Mouse (Mus musculus): Measurements from ENCODE around the gene Tpgs1. TPM values are rescaled to one million over a fixed set of nuclear protein-coding genes. Genes with fewer than 3 reads are reported as not detected.

The Tpgs1 gene
- polyA plus RNA-seq, 1 experiment from 2014 or later: 48.2 TPM

DNA sequence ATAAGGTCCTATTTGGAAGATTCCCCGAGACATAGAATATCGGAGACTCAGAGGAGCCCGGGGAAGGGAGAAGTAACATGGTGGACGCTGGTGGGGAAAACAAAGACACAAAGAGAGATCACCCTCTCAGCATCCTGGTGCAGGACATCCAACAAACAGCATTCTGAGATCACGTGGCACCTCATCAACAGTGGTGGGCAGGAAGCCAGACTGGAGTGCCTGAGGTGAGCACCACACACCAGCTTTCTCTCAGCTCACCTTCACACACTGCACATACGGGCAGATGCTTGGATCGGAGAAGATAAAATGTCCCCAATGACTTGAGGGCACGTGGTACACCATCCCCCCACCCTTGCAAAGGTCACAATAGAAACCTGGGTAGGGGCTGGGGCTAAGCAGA is 32.9 kb upstream of the Tpgs1 start:
- Histone ChIP-seq H3K27me3 (ENCODE audit: control insufficient read depth, insufficient read depth, low read length) (peaks cover 44% of the 10 kb centered on the region), H3K9me3 (ENCODE audit: control insufficient read depth, low read length) (0 out of 2 replicates have a peak, but pooled peaks cover 3% of the 10 kb centered on the region), H3K4me1 (ENCODE audit: control insufficient read depth in 2 of 2, insufficient read depth in 2 of 2, low read length in 2 of 2) (peaks cover 0 to 10% of the 10 kb centered on the region in 2 experiments; a peak in 1 of 4 replicates), H3K9ac (ENCODE audit: low read length) (no peak overlapping the region), H3K4me3 (ENCODE audit: control insufficient read depth in 1 of 2, insufficient read depth in 1 of 2, low read depth in 1 of 2, low read length in 2 of 2) (no peak overlapping the region), H3K27ac (replicated peaks in 1 of 2; ENCODE audit: control insufficient read depth in 1 of 2, insufficient read depth in 1 of 2, low read depth in 2 of 2, low read length in 2 of 2) (no peak overlapping the region), H3K4me2 (ENCODE audit: low read length) (no peak overlapping the region), H3K36me3 (ENCODE audit: control insufficient read depth, insufficient read depth, low read length) (no peaks in the 10 kb centered on the region)
- WGBS: 79% methylated on average over 8 of the region's 8 CpGs
- ATAC-seq (ENCODE audit: insufficient number of reproducible peaks, insufficient read depth, low FRiP score, low read depth): no peak

DNA sequence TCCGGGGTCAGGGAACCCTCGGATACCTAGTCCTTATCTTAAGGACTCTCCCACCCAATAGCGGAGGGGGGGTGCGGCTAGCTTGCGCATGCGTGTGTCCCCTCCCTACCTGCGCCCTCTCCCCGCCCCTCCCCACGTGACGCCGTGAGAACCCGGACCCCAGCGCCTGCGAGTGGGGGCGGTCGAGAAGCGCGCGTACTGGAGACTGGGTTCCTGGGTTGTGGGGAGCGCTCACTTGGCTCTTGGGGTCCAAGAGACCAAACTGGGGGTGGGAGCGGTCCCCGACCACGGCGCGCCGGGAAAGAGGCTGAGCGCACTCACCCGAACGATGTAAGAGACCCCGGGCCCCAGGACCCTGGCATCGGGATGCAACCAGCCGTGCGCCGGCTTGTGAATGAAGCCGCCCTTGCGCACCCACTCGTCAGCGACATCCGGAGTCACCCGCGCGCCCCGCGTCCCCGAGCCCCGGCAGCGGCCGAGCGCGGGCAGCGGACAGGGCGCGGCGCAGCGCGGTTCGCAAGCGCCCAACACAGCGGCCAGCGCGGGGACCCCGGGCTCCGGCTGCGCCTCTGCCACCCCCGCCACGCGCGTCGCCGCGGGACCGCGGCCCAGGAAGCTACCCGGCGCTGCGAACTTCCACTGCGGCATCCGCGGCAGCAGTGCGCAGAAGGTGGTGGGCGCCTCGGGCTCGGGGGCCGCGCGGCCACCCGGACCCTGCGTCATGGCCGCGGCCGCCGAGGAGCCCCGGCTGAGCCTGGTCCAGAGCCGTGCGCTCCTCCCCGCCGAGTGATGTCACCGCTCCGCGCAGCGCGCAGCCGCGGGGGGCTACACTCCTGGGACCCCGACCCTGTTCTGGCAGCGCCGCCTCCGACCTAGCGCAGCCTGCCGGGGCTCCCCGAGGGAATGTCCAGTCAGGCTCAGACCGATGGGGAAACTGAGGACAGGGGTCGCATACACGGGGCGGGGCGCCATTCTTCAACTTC is 31.8 kb upstream of the Tpgs1 start, which contains the start of gene Shc2:
Gene Shc2, minus strand, starts transcription at position 791 of the 983 bp plus-strand sequence.
- H3K9ac ChIP-seq (ENCODE audit: low read length): peak within 1 kb of the TSS; percentile 60
- ATAC-seq (ENCODE audit: insufficient number of reproducible peaks, insufficient read depth, low FRiP score, low read depth): peak; percentile 23; the same call in 1 of the 2 replicates
- H3K27me3 ChIP-seq (ENCODE audit: control insufficient read depth, insufficient read depth, low read length): peaks cover 44% of the 10 kb centered on the region
- 0 out of 2 replicates have a peak, but pooled peaks cover 3% of the 10 kb centered on the region for H3K9me3 ChIP-seq (ENCODE audit: control insufficient read depth, low read length)
- H3K4me2 ChIP-seq (ENCODE audit: low read length): peak within 1 kb of the TSS; percentile 85
- no peak within 1 kb of the TSS for H3K27ac ChIP-seq (replicated peaks in 1 of 2; ENCODE audit: control insufficient read depth in 1 of 2, insufficient read depth in 1 of 2, low read depth in 2 of 2, low read length in 2 of 2)
- H3K4me3 ChIP-seq (ENCODE audit: control insufficient read depth in 1 of 2, insufficient read depth in 1 of 2, low read depth in 1 of 2, low read length in 2 of 2): peak within 1 kb of the TSS; percentile 66 to 74
- WGBS: under 1% methylated on average over 114 of the region's 116 CpGs
- peaks cover 0 to 10% of the 10 kb centered on the region in 2 experiments; a peak in 1 of 4 replicates for H3K4me1 ChIP-seq (ENCODE audit: control insufficient read depth in 2 of 2, insufficient read depth in 2 of 2, low read length in 2 of 2)
- H3K36me3 ChIP-seq (ENCODE audit: control insufficient read depth, insufficient read depth, low read length): no peaks in the 10 kb centered on the region

DNA sequence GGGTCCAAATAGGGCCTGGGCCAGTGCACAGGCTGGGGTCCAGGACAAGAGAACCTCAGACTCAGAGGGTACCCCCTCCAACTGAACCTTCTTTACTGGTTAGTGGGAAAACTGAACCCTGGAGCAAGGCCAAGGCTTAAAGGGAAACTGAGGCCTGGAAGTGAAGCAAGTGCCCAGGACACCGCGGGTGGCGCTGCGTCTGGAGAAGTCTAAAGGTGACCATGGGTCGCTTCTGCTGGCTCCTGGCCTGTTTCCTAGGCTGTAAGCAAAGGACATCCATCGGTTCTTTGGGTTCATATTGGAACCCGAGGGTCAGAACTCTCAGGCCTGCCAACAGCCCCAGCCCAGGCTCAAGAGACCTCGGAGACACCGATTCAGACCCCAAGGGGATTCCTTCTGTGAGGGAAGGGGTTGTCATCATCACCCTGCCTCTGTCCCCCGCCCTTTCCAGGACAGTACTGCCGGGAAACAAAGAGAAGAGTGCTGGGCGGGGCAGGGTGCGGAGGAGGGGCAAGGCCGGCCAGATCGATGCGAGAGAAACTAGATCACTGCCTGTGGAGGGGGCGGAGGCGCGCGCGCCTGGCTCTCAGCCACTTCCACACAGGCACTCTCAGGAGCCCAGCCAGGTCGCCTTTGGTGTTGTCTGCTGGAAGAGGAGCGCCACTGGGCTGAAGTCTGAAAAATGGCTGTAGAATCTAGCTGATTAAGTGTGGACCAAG is 30.5 kb upstream of the Tpgs1 start:
- no peak overlapping the region for H3K27ac ChIP-seq (replicated peaks in 1 of 2; ENCODE audit: control insufficient read depth in 1 of 2, insufficient read depth in 1 of 2, low read depth in 2 of 2, low read length in 2 of 2)
- 0 out of 2 replicates have a peak, but pooled peaks cover 3% of the 10 kb centered on the region for H3K9me3 ChIP-seq (ENCODE audit: control insufficient read depth, low read length)
- H3K4me1 ChIP-seq (ENCODE audit: control insufficient read depth in 2 of 2, insufficient read depth in 2 of 2, low read length in 2 of 2): peaks cover 0 to 10% of the 10 kb centered on the region in 2 experiments; a peak in 1 of 4 replicates
- H3K4me2 ChIP-seq (ENCODE audit: low read length): peak overlapping the region; percentile 85
- H3K36me3 ChIP-seq (ENCODE audit: control insufficient read depth, insufficient read depth, low read length): no peaks in the 10 kb centered on the region
- peak overlapping the region in 1 of 2 experiments; percentile 18; a peak in 2 of 4 replicates for H3K4me3 ChIP-seq (ENCODE audit: control insufficient read depth in 1 of 2, insufficient read depth in 1 of 2, low read depth in 1 of 2, low read length in 2 of 2)
- H3K9ac ChIP-seq (ENCODE audit: low read length): no peak overlapping the region
- WGBS: 6% methylated on average over 23 of the region's 23 CpGs
- peaks cover 44% of the 10 kb centered on the region for H3K27me3 ChIP-seq (ENCODE audit: control insufficient read depth, insufficient read depth, low read length)
- ATAC-seq (ENCODE audit: insufficient number of reproducible peaks, insufficient read depth, low FRiP score, low read depth): no peak

DNA sequence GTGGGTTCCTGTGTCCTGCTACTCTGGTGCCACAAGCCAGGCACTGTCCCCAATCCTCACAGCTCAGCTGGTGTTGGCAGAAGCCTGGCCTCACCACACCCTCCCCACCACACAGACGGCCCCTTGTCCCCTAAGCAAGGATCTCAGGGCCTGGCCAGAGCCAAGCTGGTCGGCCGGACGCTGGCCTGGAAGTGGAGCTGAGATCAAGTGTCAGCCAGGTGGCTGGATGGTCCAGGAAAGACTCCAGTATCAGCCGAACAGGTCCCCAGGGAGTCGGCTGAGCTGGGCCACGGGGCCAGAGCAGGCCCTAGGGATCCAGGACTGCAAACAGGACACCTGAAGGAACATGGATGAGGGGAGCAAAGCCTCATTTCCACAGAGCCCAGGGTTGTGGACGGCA is 23.5 kb upstream of the Tpgs1 start, which contains the start of gene Odf3l2:
Gene Odf3l2, minus strand, starts transcription at position 28 of the 400 bp plus-strand sequence.
- Histone ChIP-seq H3K4me1 (ENCODE audit: control insufficient read depth in 2 of 2, insufficient read depth in 2 of 2, low read length in 2 of 2) (no peaks in the 10 kb centered on the region), H3K36me3 (ENCODE audit: control insufficient read depth, insufficient read depth, low read length) (no peaks in the 10 kb centered on the region), H3K4me3 (ENCODE audit: control insufficient read depth in 1 of 2, insufficient read depth in 1 of 2, low read depth in 1 of 2, low read length in 2 of 2) (no peak within 1 kb of the TSS), H3K9ac (ENCODE audit: low read length) (no peak within 1 kb of the TSS), H3K9me3 (ENCODE audit: control insufficient read depth, low read length) (no peaks in the 10 kb centered on the region), H3K27me3 (ENCODE audit: control insufficient read depth, insufficient read depth, low read length) (no peaks in the 10 kb centered on the region), H3K4me2 (ENCODE audit: low read length) (no peak within 1 kb of the TSS), H3K27ac (replicated peaks in 1 of 2; ENCODE audit: control insufficient read depth in 1 of 2, insufficient read depth in 1 of 2, low read depth in 2 of 2, low read length in 2 of 2) (no peak within 1 kb of the TSS)
- WGBS: 66% methylated on average over 8 of the region's 8 CpGs
- no peak for ATAC-seq (ENCODE audit: insufficient number of reproducible peaks, insufficient read depth, low FRiP score, low read depth)

DNA sequence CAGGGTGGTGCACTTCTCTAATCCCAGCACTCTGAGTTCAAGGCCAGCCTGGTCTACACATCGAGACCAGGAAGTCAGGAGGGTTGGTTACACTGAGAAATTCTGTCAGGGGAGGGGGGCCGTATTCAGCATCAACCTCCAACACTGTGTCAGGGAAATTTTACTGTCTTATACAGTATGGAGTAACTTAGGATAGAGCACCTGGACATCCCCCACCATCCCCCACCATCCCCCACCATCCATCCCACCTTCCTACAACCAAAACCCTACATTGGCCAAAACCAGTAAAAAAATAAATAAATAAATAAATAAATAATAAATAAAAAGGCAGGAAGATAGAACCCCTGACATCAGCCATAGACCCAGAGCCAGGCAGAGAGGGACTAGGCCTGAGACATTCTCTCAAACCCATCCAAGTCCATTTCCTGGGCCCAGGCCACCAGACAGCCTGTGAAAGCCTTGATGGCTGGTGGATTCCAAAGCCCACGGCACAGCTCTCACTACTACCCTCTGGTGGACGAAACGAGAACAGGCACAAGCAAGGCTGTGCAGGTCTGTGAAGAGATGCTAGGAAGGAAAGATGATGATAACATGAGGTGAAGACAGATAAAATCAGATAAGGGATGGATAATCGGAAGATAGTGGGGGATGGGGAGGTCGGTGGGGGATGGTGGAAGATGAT is 20.0 kb upstream of the Tpgs1 start:
- ATAC-seq (ENCODE audit: insufficient number of reproducible peaks, insufficient read depth, low FRiP score, low read depth): peak; percentile 7; the same call in 1 of the 2 replicates
- Histone ChIP-seq H3K36me3 (ENCODE audit: control insufficient read depth, insufficient read depth, low read length) (no peaks in the 10 kb centered on the region), H3K27ac (replicated peaks in 1 of 2; ENCODE audit: control insufficient read depth in 1 of 2, insufficient read depth in 1 of 2, low read depth in 2 of 2, low read length in 2 of 2) (no peak overlapping the region), H3K27me3 (ENCODE audit: control insufficient read depth, insufficient read depth, low read length) (peaks cover 7% of the 10 kb centered on the region), H3K9me3 (ENCODE audit: control insufficient read depth, low read length) (no peaks in the 10 kb centered on the region), H3K4me2 (ENCODE audit: low read length) (no peak overlapping the region), H3K9ac (ENCODE audit: low read length) (no peak overlapping the region), H3K4me3 (ENCODE audit: control insufficient read depth in 1 of 2, insufficient read depth in 1 of 2, low read depth in 1 of 2, low read length in 2 of 2) (no peak overlapping the region), H3K4me1 (ENCODE audit: control insufficient read depth in 2 of 2, insufficient read depth in 2 of 2, low read length in 2 of 2) (no peaks in the 10 kb centered on the region)
- WGBS: 32% methylated on average over 7 of the region's 7 CpGs

DNA sequence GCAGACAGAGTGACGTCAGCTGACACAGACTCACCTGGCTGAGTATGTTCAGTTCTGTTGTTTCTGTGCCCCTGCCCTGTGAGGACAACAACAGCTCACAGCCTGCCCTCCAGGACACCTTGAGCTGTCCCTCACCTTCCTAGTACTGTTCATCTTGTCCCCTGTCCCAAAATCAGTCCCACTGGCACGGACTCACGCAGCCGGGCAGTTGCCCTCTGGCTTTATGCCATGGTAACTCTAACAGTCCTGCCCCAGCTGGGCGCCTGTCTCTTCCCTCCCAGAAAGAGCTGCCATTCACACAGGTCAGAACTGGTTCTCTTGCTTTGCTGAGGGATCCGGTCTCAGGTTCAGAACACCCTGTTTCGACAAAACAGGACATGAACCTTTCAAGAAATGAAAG is 16.4 kb upstream of the Tpgs1 start:
- H3K27me3 ChIP-seq (ENCODE audit: control insufficient read depth, insufficient read depth, low read length): peaks cover 18% of the 10 kb centered on the region
- no peak overlapping the region for H3K9ac ChIP-seq (ENCODE audit: low read length)
- no peaks in the 10 kb centered on the region for H3K36me3 ChIP-seq (ENCODE audit: control insufficient read depth, insufficient read depth, low read length)
- 76% methylated on average over 7 of the region's 7 CpGs for WGBS
- H3K9me3 ChIP-seq (ENCODE audit: control insufficient read depth, low read length): no peaks in the 10 kb centered on the region
- no peaks in the 10 kb centered on the region for H3K4me1 ChIP-seq (ENCODE audit: control insufficient read depth in 2 of 2, insufficient read depth in 2 of 2, low read length in 2 of 2)
- no peak overlapping the region for H3K27ac ChIP-seq (replicated peaks in 1 of 2; ENCODE audit: control insufficient read depth in 1 of 2, insufficient read depth in 1 of 2, low read depth in 2 of 2, low read length in 2 of 2)
- ATAC-seq (ENCODE audit: insufficient number of reproducible peaks, insufficient read depth, low FRiP score, low read depth): no peak
- no peak overlapping the region for H3K4me2 ChIP-seq (ENCODE audit: low read length)
- H3K4me3 ChIP-seq (ENCODE audit: control insufficient read depth in 1 of 2, insufficient read depth in 1 of 2, low read depth in 1 of 2, low read length in 2 of 2): no peak overlapping the region

DNA sequence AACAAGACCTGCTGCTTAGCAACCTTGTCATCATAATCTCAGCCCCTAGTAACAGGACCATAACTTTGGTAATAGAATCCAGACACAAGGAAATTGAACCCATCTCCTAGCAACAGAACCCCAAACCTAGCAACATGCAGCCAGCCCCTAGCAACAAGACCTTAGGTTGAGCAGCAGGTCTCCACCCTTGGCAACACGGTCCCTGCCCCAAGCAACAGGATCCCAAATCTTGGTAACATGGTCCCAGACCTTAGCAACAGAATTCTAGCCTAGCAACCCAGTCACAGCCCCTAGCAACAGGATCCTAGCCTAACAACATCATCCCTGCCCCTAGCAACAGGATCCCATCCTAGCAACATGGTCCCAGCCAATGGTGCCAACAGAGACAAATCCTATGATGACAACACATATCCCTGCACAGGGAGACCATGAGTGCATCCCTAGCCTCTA is 14.2 kb upstream of the Tpgs1 start:
- ATAC-seq (ENCODE audit: insufficient number of reproducible peaks, insufficient read depth, low FRiP score, low read depth): no peak
- Histone ChIP-seq H3K27me3 (ENCODE audit: control insufficient read depth, insufficient read depth, low read length) (peaks cover 18% of the 10 kb centered on the region), H3K4me2 (ENCODE audit: low read length) (no peak overlapping the region), H3K9ac (ENCODE audit: low read length) (no peak overlapping the region), H3K4me3 (ENCODE audit: control insufficient read depth in 1 of 2, insufficient read depth in 1 of 2, low read depth in 1 of 2, low read length in 2 of 2) (no peak overlapping the region), H3K9me3 (ENCODE audit: control insufficient read depth, low read length) (no peaks in the 10 kb centered on the region), H3K36me3 (ENCODE audit: control insufficient read depth, insufficient read depth, low read length) (no peaks in the 10 kb centered on the region), H3K27ac (replicated peaks in 1 of 2; ENCODE audit: control insufficient read depth in 1 of 2, insufficient read depth in 1 of 2, low read depth in 2 of 2, low read length in 2 of 2) (no peak overlapping the region), H3K4me1 (ENCODE audit: control insufficient read depth in 2 of 2, insufficient read depth in 2 of 2, low read length in 2 of 2) (no peaks in the 10 kb centered on the region)
- WGBS: 48% methylated on average over 1 of the region's 1 CpGs

Measured in heart, embryonic 14.5 days (tissue).